Mouse (Mus musculus) yolk sac, embryonic 10.5 days (tissue): ENCODE measurements around the gene St5.

Experiments used
- DNase-seq: peaks from one replicate; pipeline ENCODE4 v3.0.0-alpha.2; 2017; ENCODE audit warnings: low spot score

St5 gene

DNA sequence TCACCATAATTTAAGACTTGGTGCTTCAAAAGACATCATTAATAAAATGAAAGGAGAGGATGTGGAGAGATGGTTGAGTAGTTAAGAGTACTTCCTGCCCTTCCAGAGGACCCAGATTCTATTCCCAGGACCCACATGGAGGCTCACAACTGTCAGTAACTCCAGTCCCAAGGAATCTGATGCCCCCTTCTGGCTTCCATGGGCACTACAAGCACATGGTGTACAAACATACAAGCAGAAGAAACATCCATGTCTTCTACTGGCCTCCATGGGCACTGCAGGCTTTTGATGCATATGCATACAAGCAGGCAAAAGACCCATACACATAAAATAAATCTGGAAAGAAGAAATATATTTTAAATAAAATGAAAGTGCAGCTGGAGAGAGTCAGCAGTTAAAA, 3.2 kb downstream of the St5 start:
- no peak for DNase-seq

DNA sequence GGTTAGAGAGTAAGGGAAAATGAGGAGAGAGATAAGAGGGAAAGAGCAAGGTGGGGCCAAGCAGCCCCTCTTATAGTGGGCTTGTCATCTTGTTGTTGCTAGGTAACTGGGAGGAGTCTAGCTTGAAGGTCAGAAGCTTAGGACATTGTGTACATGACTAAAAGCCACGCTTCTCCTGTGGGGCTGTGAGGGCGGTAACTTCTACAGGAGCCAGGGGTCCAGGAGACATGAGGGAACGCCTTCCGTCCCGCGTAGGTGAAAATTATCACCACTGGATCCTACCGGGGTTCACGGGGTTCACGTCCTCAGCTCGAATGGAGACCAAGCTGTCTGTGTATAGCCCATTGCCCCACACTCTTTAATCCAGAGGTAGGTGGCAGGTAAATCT, 8.1 kb downstream of the St5 start:
- DNase-seq, result no peak

DNA sequence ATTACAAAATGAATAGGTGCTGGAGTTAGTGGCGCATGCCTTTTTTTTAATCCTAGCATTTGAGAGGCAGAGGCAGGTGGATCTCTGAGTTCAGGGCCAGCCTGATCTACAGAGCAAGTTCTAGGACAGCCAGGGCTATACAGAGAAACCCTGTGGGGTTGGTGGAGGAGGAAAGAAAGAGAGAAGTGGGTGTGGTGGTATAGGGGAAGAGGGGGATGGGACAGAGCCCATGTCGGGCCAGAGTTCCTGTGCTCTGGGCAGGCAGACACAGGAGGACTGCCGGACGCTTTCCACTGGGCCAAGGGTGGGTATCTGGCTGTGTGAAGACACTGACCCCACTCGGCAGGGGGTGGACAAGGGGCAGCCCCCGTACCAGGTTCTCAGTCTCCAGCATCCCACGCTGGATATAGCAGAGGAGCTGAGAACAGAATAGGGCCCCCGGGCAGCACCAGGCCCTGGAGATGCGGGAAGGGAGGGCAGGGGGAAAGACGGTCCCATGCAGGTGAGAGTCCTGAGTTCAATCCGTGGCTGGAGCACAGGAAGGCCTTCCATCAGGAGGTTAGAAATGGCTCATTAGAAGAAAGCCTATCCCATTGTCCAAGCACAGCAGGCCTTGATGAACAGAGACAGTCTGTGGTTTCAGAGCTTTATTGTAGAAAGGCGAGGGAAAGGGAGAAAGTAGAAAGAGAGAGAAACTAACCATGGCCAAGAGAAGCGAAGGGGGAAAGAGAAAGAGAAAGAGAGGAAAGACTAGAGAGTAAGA, 8.6 kb downstream of the St5 start:
- no peak for DNase-seq

DNA sequence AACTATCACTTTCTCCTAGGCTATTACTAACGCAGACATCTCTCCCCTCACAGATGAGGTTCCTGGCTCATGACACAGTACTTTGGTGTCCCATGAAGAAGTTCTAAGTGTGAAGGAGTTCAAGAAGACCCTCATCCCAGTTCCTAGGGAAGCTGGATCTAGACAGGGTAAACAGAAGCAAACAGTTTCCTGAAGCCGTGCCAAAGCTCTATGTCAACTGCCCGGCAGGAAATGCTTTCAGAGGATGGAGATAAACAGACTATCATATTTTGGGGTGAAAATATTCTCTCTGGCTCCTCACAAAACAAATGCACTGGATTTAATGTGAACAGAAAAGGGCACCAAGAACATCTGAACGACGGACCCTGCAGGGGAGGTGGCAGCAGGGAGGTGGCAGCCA, 12.4 kb downstream of the St5 start:
- DNase-seq, result no peak

DNA sequence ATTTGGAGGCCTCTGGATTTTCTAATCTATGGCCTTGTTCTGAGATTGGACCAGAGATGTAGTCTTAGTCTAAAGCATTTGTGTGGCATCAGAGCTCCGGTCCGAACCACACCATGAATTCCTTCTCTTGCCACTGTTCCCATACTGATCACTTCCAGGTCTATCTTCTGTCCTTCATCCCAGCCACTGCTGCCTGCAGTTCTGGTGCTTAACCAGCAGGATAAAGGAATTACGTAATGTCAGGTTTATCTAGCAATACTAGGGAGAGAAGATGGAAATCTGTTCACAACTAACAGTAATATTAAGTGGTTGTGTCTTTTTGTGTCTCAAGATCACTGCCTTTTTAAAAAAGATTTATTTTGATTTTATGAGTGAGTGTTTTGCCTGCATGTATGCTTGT, 13.3 kb downstream of the St5 start:
- DNase-seq, result no peak

DNA sequence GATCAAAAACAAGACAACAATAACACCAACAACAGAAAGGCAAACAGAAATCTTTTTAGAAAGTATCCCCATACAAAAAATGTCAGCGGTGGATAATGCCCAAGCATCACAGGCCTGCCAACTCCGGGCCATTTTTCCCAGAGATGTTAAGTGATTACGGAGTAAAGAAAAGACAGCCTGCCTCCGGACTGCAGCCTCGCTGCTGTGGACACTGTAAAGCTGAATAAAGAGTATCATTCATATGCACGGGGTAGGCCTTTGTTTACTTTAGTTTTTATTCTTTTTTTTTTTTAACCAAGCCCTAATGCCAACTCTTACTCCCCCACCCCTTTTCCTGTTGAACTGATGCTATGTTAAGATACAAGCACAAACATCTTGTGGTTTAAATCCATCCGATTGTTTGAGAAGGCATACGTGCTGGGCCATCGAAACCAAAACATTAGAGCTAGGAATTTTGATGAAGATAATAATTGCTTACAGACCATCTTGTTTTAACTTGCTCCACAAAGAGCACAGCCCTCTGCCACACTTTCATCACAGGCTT, 16.7 kb downstream of the St5 start:
- DNase-seq, result no peak

DNA sequence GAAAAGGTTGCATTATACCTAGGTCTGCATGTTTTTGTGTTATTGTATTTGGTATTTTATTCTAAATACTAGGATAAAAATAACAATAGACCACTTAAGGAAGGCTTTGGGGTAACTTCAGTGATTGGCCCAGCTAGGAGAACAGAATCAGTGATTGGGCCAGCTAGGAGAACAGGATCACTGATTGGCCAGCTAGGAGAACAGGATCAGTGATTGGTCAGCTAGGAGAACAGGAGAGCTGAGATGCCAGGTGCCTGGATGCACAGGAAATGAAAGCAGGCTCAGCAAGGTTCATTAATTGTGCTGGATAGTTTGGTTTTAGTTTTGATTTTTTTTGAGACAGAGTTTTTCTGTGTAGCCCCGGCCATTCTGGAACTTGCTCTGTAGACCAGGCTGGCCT, 22.5 kb downstream of the St5 start:
- no peak for DNase-seq

DNA sequence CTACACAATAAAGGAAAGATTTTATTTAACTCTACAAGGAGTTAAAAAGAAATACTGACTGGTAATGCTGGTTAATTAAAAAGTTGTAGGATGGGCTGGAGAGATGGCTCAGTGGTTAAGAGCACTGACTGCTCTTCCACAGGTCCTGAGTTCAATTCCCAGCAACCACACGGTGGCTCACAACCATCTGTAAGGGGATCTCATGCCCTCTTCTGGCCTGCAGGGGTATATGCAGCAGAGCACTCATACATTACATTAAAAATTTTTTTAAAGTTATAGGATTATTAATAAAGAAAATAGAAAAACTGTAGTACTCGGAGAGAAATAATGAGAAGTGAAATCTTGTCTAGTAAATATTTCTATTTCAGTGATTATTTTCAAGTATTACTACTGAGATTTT, 23.1 kb downstream of the St5 start:
- no peak for DNase-seq

DNA sequence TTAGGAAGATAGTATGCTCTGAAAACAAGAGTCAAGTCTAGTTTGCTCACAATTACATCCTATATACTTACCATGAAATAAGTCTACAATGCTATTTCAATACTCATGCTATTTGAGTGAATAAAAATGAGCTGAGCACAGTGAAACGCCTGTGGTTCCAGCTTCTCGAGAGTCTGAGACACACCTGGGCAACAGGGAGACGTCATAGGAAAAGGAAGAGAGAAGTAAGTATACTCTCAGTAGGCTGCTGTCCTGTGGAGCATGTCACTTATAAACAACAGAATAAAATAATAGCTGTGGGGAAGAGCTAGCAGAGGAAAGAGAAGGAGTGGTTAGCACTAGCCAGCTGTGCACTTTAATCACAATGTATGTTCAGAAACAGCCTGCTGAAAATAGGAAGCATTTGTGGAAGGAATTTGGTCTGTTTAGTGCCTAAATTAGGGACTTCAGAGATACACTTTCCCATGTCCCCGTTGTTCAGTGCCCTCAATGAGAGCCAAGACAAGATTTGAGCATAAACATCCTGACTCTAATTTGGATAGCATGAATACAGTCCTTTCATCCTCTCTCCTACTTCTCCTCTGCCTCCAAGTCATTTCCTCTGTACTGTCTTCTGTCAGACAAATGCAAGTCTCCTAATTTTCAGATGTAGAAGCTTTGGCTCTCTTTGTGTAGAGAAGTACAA, 28.3 kb downstream of the St5 start:
- DNase-seq, result no peak

DNA sequence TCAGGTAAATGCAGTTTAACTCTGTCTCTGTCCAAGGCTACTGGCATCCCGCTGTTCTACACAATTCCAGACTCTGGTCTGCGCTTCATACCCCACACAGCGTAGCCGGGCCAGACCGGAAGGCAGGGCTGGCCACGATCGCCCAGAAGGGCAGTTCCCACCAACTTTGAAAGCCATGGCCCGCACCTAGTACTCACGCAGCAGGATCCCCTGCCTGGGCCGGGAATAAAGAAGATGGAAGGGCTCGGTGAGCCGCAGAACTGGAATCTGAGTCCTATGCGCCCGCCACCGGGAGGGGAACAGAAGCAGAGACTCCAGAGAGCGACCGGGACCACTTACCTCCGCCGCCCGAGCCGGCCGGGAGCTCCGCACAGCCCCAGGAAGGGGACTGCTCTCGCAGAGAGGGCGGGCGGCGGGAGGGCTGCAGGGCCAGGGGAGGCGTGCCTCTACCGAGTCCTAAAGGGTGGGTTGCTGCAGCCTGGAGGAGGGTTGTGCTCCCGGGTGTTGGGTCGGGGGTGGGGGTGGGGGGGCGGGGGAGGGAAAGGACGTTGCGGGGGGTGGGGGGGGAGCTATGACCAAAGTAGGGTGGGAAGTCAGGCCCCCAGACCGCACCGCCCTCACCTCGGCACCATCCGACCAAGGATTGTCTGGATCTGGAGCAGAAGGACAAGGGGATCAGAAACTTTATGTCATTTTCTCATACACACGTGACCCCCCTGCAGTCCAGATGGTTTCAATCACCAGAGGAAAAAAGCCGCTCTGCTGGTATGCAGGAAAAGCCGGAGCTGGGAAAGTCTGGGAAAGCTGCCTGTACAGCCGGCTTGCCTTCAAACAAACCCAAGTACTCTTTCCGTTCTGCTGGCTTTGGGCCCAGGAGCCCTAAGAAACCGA, 31.6 kb downstream of the St5 start:
- DNase-seq, result peak; percentile 87

DNA sequence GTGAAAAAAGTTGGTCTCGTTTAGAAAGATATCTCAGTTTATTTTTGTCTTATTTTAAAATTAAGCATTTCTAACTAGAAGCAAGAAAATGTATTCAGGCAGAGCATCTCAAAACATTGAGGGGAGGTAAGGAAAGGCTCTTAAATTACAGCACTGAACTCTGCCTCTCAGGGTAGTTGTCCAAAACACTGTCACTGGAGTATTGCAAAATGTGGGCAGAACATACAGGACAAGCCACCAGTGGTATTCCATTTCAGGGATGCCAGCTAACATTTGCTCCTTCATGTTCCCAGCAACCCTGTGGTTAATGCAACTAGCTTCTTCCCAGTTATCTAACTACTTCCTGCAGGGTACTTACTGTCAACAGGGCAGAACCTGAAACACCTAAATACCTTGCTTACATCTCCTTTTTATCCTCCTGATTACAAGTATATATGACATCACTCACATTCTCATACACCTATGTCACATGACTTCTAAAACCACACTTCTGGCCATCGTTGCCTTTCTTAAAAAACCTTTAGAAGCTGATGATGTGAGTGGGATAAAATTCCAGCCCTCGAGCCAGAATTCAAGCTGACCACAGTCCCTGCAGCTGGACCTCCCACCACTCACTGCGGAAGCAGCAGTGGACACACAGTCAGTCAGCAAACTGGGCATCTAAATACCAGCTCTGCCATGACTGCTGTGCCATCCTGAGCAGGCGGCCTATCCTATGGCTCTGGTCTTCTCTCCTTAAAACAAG, 33.8 kb downstream of the St5 start:
- no peak for DNase-seq

DNA sequence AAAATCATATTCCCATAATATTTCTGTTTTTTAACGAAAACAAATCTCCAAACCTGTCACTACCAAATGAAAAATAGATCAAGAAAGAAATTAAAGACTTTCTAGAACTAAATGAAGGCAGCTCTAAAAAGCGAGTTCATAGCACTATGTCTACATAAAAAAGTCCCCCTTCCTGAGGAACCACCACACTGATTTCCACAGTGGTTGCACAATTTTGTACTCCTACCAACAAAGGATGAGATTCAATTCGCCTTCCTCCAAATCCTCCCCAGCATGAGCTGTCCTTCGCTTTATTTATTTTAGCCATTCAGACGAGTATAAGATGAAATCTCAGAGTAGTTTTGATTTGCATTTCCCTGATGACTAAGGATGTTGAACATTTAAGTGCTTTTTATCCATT, 36.7 kb downstream of the St5 start:
- DNase-seq, result no peak

DNA sequence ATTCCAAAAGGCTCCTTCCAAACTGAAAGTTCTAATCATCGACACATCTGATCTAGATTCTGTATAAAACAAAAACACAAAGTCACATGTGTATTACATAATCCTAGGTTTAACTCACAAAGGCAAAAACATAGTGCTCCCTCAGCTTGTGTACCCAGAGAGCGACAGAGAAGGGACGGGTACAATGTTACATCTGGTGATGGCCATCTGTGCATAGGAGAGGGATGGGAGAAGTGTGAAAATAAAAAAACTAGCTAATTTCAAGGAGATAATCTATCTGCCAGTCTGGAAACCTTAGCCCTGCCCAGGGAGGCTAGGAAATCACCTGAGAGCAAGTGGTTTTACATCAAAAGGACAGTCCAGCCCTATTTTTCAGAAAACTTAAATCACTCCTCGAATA, 40.8 kb downstream of the St5 start:
- DNase-seq, result no peak

DNA sequence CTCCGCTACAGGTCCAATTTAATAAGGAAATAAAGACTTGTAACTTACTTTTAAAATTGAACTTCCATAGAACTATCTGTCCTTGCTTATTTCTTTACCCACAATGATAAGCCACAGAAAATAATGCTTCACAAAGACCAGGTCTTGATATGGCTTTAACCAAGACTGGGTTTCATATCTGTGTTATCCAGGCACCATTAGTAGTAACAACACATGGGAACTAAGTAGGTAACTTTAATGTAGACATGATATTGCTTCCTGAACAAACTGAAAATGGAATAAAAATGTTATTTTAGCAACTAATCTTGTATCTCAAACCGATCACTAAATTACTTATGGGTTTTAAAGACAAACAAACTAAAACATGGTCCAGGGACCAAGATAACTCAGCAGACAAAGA, 44.1 kb downstream of the St5 start:
- DNase-seq, result no peak

DNA sequence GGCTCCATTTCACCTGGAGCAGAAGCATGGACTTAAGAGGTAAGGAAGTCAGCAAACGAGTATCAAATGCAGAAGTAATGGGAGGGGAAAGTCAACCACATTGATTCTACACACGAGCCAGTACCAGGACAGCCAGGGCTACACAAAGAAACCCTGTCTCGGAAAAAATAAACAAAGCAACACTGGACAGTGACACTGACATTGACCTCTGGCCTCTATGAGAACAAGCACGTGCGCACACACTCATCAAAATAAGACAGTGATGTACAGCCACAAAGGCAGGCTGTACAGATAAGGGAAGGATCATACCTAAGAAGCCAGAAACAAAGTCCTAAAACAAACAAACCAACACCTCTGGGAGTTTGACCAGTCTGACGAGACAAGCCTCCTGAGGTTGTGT, 45.5 kb downstream of the St5 start:
- DNase-seq, result no peak

DNA sequence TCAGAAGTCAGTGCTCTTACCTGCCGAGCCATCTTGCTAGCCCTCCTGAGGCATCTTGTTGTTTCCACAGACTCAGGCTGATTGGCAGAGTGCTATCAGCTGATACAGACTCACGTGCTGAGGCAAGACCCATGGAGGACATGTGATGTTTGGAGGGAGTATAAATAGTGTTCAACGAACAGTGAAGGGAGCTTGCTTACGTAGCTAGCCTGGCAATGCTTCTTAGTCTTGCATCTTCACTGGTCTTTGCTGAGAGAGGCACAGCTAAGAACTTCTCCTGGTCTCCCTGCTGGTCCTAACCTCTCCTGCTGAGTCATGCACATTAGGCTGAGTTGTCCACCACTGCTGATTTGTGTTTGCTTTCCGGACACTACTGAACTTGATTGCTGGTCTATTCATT, 48.5 kb downstream of the St5 start:
- DNase-seq, result no peak

DNA sequence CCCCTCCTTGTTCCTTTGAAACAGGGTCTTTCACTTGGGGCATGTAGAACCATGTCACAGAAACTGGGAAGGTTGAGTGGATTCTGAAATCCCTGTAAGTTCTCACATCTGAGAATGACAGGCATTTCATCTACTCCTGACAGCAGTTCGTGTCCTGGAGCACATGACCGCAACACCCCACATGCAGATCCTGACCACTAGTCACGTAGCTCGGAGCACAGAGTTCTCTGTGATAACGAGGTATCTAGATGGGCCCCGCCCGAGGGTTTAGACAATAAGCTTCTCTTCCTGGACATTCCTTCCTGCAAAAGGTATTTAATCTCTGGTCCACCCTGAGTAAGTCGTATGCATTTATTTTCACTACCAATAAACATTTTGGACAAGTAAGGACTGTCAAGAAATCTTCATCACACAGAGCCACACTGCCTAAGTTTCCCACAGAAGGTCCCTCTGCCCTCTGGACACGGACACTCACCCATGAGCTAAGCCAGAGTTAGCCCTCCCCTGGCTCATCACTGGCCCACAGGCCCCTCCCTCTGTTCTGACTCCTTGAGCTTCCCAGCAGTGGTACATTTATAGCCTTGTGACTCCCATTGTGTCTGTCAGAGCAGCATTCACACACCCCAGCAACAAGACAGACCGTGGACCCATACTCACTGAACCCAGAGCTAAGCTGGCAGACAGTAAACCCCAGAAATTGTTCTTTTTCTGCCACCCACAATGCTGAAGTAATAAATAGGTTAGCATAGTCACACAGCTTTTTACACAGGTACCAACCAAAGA, 54.4 kb downstream of the St5 start:
- no peak for DNase-seq

DNA sequence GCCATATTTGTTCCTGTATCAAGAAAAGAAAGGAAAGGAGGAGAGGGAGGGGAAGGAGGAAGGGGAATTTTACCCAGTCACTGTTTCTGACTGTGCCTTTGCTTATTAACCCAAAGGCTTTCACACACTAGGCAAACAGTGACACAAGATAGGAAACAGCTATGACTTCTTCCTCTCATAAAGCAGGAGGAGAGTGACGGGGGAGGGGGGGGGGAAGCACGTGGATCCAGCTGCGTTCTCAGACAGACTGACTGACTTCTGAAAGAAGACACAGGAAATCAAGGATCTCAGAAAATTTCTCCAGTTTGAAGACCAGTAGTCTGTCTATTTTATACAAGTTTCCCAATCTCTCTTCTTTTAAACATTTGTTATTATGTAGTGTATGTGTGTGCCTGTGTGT, 56.8 kb downstream of the St5 start:
- DNase-seq, result no peak

DNA sequence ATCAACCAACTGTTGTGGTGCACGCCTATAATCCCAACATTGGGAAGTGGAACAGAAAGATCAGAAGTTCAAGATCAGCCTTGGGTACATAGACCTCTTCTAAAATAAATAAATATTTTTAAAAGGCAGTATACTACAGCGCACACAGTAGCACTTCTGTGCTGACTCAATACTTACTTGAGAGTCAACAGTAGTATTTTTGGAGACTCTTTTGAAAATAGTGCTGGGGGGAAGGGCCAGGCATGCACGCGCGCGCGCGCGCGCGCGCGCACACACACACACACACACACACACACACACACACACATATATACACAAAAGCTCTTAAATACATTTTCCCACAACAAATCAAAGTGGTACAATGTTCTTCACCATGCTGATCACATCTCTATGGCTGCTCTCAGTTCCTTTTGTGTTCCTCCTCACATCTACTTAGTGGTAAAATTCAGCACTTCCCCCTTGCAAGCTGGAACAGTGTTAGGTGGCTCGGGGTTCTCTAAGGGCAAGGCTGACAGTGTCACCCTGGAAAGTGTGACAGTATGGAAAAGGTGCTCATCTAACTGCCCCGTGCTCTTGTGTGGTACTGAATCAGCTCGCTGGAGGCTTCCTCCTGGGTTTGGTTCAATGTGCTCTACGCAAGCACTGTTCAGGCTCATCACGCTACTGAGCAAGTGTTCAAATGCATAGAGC, 60.0 kb downstream of the St5 start:
- no peak for DNase-seq

DNA sequence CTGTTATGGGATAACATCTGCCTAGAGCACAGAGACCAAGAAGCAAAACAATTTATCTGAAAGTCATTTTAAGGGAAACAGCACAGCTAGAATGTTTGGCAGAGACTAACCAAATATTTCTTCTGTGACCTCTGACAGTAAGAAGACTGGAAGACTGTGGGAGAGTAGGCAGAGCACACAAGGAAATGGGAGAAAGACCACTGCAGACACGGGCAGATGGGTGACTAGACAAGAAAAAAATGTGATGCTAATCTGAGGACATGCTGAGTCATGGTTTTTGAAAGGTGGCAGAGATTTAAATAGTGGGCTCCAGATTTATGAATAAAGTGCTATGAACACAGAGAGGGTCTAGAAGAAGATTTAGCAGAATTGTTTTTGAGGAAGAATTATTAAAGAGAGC, 61.4 kb downstream of the St5 start:
- no peak for DNase-seq

DNA sequence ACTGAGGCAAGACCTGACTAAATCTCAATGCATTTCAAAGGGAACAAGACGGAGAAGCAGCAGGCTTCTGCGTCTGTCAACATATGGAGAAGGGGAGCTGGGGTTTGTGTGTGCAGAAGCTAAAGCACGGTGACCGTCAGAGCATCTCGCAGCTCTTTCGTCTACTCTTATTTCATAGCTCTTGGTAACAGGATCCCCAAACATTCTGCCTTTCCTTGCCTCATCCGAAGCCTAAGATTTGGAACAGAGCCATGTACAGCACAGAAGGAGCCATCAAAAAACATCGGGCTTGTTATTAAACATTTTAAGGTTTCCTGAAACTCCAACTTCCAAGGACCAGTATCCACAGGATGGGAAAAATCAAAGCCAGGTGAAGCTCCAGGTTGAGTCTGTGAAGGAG, 62.3 kb downstream of the St5 start:
- no peak for DNase-seq
